Mouse (Mus musculus): ENCODE data around the gene Kcnd3.

DNA sequence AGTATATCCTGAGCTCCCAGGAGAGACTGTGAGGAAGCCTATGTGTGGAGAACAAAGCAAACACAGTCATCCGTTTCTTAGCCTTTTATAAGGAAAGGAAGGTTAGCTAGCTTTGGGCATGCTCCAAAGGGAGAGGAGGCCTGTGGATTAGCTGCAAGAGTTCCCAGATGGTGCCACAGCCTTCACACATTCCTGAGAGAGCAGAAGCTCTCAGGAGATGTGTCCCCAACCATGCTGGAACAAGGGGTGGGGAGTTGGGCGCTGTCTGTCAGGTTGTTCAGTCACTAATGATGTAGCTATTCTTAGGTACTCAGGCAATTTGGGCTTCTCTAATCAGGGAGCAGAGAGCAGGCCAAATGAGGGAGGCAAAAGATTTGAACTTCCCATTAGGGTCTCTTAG, 140.1 kb downstream of the Kcnd3 start:
- TF ChIP-seq GATA1 (IDR thresholded peaks at IDR 0.05; ENCODE audit: low read length): no peak
- TF ChIP-seq TAL1 (IDR thresholded peaks at IDR 0.05; ENCODE audit: low read length): no peak

All from erythroblast, embryonic 14.5 days (primary cell).